Mouse (Mus musculus) left cerebral cortex, adult 8-10 months (tissue): Measurements from ENCODE around the gene Sema6c. TPM values are rescaled to one million over a fixed set of nuclear protein-coding genes. Genes with fewer than 3 reads are reported as not detected.
A peak's percentile ranks its signal among the peaks of the same experiment; 100 is the strongest.
"Not testable (repeated sequence)": the region's sequence is repeated elsewhere in the genome, so short reads cannot be mapped to it uniquely, and the experiment has no call there.

Experiments
- DNase-seq, 2 experiments: peaks; one replicate each; pipeline ENCODE4 v3.0.0; 2022; ENCODE audit warnings: low spot score in 2 of 2
- total RNA-seq, 4 experiments: library from RNA; stranded (reverse); gene quantifications; 2 replicates each; pipeline ENCODE4 v1.2.4; 2022

The Sema6c gene
- total RNA-seq, 4 experiments from 2014 or later: 22.8 to 27.3 (median 24.9) TPM

- no peak for DNase-seq
These were observed 21.6 kb downstream of the Sema6c start for GRCm38 (mm10) chr3:95181841-95182240.

- DNase-seq: no peak
These were observed 24.7 kb downstream of the Sema6c start for GRCm38 (mm10) chr3:95184796-95185577.

- DNase-seq: no peak
These were observed 25.8 kb downstream of the Sema6c start for GRCm38 (mm10) chr3:95186100-95186499.

GRCm38 (mm10) chr3:95186888-95187287 is 26.6 kb downstream of the Sema6c start:
- DNase-seq: no peak

- DNase-seq: no peak
These were observed 34.5 kb downstream of the Sema6c start for GRCm38 (mm10) chr3:95194721-95195135.

GRCm38 (mm10) chr3:95195772-95196171 is 35.5 kb downstream of the Sema6c start:
- DNase-seq: no peak

GRCm38 (mm10) chr3:95199101-95199500 is 38.8 kb downstream of the Sema6c start:
- no peak for DNase-seq

- DNase-seq: no peak
These were observed 39.9 kb downstream of the Sema6c start for GRCm38 (mm10) chr3:95200132-95200531.

GRCm38 (mm10) chr3:95200562-95200961 is 40.3 kb downstream of the Sema6c start:
- DNase-seq: no peak

- no peak for DNase-seq
These were observed 43.6 kb downstream of the Sema6c start for GRCm38 (mm10) chr3:95203880-95204279.

- DNase-seq: no peak
These were observed 48.0 kb downstream of the Sema6c start for GRCm38 (mm10) chr3:95208286-95208685.

GRCm38 (mm10) chr3:95210585-95210984 is 50.3 kb downstream of the Sema6c start:
- DNase-seq: no peak

GRCm38 (mm10) chr3:95212889-95213608 is 52.8 kb downstream of the Sema6c start:
- DNase-seq: not testable (repeated sequence)

- DNase-seq: no peak
These were observed 53.3 kb downstream of the Sema6c start for GRCm38 (mm10) chr3:95213609-95213975.

- no peak for DNase-seq
These were observed 56.5 kb downstream of the Sema6c start for GRCm38 (mm10) chr3:95216655-95217254.

GRCm38 (mm10) chr3:95217255-95218134 is 57.2 kb downstream of the Sema6c start, which contains the start of gene Gabpb2:
Gene Gabpb2 (minus strand): TSS chr3:95217916.
- DNase-seq: peak; percentile 81 to 87

GRCm38 (mm10) chr3:95218466-95219137 is 58.3 kb downstream of the Sema6c start:
- DNase-seq: no peak

- no peak for DNase-seq
These were observed 62.8 kb downstream of the Sema6c start for GRCm38 (mm10) chr3:95223041-95223440.
